Mouse (Mus musculus): ENCODE measurements at regions not wholly inside any gene's neighbourhood (a gene's known extent, or its start where the extent isn't known, plus 50 kb on each side); places are given as distances from the start of the nearest gene placed in this dataset.

GRCm38 (mm10) chr1:169313241-169313640, 218.0 kb downstream of the Nuf2 start:
- no peak for DNase-seq

GRCm38 (mm10) chr1:169283440-169283839, 247.8 kb downstream of the Nuf2 start:
- DNase-seq: no peak

GRCm38 (mm10) chr1:169270750-169271149, 260.5 kb downstream of the Nuf2 start:
- no peak for DNase-seq

GRCm38 (mm10) chr1:169263984-169264660, 267.1 kb downstream of the Nuf2 start:
- no peak for DNase-seq

GRCm38 (mm10) chr1:169254250-169254937, 276.9 kb downstream of the Nuf2 start:
- DNase-seq: no peak

DNA sequence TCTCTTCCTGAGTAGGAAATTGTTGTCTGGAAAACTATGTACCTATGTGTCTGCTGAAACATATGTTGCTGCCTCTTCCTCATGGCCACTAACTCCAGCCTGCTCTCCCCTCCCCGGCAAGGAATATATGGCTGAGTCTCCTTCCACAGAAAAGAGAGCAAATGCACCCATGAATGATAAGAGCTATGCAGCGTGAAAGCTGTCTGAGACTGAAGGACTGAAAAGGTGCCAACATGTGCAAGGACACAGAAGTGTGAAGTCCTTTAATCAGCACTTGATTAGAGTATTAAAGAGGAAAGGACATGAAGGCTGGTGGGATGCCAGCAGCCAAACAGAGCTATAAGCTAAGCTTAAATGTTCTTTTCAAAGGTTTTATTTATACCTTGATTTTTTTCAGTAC, 279.1 kb downstream of the Nuf2 start:
- DNase-seq: no peak

GRCm38 (mm10) chr1:169249021-169249420, 282.2 kb downstream of the Nuf2 start:
- DNase-seq: no peak

GRCm38 (mm10) chr1:169240377-169240776, 290.9 kb downstream of the Nuf2 start:
- no peak for DNase-seq

DNA sequence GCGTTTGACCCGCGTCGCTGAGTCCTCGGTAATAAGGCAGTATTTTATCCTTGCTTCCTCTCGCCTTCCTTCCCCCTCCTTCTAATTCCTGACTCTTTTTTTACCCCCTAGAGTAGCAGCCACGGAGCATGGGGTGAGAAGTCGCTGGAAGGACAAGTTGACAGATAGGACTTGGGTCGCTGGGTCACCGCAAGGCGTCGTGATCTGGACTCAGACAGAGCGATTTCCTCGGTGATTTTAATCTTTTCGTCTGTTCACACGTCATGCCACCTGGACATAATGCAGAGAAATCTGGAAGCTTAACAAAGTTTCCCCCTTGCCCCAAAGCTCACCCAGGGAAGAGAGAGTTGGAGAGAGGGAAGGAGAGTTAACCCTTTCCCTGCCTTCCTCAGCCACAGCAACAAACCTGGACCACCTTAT, 292.6 kb downstream of the Nuf2 start:
- DNase-seq: no peak

DNA sequence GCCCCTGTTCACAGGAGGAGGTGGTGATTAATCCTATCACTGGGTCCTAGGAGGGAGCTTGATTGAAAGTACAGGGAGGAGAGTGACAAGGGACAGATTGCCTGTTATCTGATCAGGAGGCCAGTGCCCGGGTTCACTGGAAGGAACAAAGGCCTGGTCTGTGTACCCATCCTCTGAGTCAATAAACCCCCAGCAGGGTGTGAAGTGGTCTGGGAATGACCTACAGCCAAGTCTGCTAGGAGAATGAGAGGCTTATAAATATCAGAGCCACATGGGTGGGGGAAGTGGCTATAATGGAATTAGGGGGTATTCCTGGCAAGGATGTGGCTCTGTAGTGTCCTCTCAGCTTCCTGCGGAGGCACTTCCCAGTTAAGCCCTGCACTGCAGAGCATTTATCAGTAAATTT, 296.0 kb downstream of the Nuf2 start:
- no peak for DNase-seq

GRCm38 (mm10) chr1:169233368-169233767, 297.9 kb downstream of the Nuf2 start:
- no peak for DNase-seq

DNA sequence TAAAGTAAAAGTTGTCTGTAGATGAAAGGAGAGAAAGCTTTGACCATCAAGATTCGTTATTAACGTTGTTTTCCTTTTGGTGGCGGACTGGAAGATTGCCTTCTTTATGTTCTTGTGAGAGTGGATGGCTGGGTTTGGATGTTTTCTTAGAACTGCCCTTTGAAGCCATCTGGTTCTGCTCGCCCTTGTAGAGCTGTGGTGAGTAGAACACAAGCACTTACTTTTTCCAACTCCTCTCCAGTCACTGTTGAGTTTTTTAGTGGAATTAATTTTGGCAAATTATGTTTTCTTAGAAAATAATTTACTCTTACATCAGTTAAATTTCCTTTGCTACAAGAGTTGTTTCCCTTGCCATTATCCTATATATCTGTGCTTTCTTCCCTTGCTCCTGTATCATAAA, 301.2 kb downstream of the Nuf2 start:
- no peak for DNase-seq

DNA sequence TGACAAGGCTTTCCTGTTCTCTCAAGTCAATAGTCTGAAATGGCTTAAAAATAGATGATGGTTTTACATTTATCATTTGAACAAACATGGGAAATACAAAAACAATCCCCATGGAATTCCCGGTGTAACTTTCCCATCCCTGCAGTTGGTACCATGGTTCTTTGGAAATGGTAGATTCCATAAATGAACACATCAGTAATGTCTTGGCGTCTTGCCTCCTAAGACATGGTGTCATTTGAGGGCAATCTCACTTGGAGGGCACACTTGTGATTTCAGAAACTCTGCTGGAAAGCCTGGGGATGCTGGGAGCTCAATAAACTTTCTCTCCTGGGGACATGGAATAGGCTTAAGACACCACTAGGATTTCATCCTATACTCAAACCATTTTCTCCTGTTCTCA, 306.8 kb downstream of the Nuf2 start:
- DNase-seq: no peak

GRCm38 (mm10) chr1:169187658-169188057, 343.6 kb downstream of the Nuf2 start:
- no peak for DNase-seq

DNA sequence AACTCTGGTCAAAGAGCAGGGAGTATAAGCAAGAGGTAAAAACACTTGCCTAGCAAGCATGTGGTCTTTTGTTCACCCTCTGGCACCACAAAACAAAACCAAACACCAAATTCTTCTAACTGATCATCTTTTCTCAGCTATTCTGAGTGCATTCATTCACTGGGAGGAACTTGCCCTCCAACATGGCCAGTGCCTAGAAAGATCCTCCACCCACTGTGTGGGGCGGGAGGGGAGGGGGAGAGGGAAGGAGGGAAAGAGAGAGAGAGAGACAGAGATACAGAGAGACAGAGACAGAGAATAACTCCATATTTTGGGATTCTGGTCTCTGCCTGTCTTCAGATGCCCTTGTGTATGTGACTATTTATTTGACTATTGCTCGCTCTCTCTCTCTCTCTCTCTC, 360.9 kb downstream of the Nuf2 start:
- DNase-seq: no peak

DNA sequence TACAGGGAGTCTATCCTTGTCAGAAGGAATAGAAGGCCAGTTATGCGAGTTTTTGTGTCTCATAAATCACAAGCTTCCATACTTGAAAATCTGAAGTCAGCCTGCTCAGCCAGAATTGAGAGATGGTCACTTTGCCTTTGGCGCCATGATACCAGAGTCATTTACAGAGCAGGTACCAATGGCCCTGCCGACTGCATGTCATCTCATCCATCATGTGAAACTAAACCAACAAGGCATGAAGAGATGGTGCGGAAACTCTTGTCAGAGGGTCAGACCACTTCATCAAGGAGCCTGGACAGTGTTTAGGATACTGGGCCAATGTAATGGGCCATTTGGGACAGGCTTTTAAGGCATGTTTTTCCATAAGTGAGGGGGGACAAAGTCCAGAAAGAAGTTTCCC, 363.2 kb downstream of the Nuf2 start:
- DNase-seq: no peak

GRCm38 (mm10) chr1:169166041-169166850, 365.0 kb downstream of the Nuf2 start:
- DNase-seq: no peak

DNA sequence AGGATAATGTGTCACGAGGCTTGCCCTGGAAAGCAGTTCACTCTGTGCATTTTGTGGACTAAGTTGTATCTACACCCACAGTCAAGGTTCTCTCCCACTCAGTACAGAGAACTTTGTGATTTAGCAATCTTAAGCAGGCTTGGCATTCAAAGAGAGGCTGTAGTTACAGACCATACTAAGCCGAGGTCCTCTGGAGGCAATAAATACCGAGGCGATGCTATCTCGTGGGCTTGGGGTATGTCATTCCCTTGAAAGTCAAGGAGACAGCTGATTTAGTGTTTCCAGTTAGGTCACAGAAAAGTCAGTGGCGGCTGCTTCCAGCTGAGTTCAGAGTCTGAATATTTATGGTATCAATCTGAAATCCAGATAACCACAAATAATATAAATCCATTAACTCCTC, 370.4 kb downstream of the Nuf2 start:
- no peak for DNase-seq

DNA sequence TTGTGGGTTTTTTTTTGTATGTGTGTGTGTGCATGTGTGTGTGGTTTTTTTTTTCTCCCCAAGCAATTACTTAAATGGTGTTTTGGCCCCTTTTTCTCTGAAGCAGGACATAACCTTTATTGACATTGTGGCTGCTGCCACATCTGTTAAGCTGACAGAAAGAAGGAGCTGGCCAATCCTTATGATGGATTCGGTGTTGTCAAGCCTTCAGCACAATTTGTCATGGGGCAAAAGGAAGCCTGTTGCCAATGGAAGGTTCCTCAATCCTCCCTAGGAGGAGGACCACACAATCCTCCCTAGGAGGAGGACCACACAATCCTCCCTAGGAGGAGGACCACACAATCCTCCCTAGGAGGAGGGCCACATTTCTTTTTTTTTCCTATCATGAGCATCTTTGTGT, 371.0 kb downstream of the Nuf2 start:
- no peak for DNase-seq

DNA sequence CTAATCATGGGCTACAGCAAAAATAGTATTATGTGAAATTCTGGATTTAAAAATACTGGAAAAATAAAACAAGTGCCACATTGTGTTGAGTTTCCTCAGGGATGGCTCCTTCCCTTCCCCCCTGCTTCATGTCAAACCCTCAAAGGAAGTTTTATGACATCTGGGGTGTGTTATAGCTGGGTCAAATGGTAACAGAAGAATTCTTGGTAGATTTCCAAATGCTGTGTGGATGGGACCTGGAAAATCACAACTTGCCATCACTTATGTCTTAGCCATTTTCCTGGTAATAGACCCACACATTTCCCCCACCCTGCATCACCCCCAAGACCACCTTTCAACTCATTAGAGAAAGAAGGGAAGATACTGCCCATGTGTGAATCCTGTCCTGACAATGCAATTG, 371.5 kb downstream of the Nuf2 start:
- DNase-seq: no peak

GRCm38 (mm10) chr1:169157496-169157895, 373.8 kb downstream of the Nuf2 start:
- DNase-seq: no peak

DNA sequence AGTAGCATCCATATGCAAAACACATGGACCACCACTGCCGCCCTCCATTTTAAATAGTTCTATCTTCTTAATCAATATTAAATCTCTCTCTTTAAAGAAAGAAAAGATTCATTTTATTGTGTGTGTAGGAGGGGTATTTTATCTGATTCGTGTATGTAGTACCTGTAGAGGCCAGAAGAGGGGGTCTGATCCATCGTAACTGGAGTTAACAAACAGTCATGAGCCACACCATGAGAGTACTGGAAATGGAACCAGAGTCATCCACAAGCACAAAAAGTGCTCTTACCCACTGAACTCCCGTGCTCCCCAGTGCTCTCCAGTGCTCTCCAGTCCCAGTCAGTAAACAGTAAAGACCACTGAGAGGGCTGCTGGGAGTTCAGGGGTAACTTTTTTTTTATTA, 374.4 kb downstream of the Nuf2 start:
- no peak for DNase-seq

GRCm38 (mm10) chr1:169155484-169156459, 375.5 kb downstream of the Nuf2 start:
- no peak for DNase-seq
